Mouse (Mus musculus): ENCODE measurements around the gene Abcc10. TPM values are rescaled to one million over a fixed set of nuclear protein-coding genes. Genes with fewer than 3 reads are reported as not detected.

Abcc10 gene
- polyA plus RNA-seq, 1 experiment from 2014 or later = 3.4 TPM

GRCm38 (mm10) chr17:46266986-46267385 is 61.2 kb downstream of the Abcc10 start:
- no peak overlapping the region for H3K9ac ChIP-seq (replicated peaks; ENCODE audit: low read depth)
- H3K4me3 ChIP-seq (ENCODE audit: low read depth, low read length) = no peak overlapping the region
- WGBS = 56% methylated on average over 6 of the region's 6 CpGs
- peaks cover 24% of the 10 kb centered on the region; the same call in 1 of the 2 replicates for H3K36me3 ChIP-seq (ENCODE audit: insufficient read depth, low read length)
- H3K27ac ChIP-seq (ENCODE audit: low read length) = peak overlapping the region; percentile 79
- H3K4me2 ChIP-seq (replicated peaks; ENCODE audit: low read depth, low read length) = no peak overlapping the region
- no peaks in the 10 kb centered on the region for H3K4me1 ChIP-seq (ENCODE audit: insufficient read depth, low read depth, low read length)
- ATAC-seq (no peak), DNase-seq (ENCODE audit: low spot score) (no peak)
- H3K27me3 ChIP-seq (replicated peaks; ENCODE audit: insufficient read depth, low read length) = no peaks in the 10 kb centered on the region
- TF ChIP-seq EP300 (IDR thresholded peaks at IDR 0.05) (no peak), CTCF (IDR thresholded peaks at IDR 0.05) (no peak)
- no peaks in the 10 kb centered on the region for H3K9me3 ChIP-seq (ENCODE audit: low read length)

DNA sequence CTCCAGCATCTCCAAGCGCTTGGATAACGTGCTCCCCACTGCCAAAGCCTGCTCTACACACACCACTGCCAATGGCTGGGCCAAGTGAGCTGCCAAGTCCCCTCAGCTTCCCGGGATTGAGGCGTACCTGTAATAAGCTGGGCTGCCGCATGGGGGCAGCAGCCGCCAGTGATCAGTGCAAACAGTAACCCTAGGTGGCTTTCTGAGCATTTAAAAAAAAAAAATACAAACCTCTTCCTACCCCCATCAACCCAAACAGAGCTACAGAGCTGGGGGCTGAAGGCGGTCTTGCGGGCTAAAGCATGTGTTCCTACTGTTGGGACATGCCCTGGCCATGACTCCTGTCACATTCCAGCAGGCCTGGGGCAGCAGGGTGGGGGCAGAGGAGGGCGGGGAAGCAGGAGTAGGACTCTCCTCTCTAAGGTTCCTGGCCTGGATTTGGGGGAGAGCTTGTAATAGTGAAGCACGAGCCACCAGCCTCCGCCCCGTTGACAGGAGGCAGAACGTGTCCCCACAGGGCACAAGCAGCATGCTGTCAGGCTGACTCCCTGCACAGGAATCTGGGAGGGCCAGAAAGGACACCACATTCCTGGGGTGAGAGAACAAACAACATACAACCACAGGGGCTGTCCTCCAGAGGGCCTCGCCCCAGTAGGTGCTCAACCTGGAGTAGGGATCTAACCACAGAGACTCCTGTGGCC is 62.1 kb downstream of the Abcc10 start:
- ATAC-seq = peak; percentile 92
- Histone ChIP-seq H3K4me2 (replicated peaks; ENCODE audit: low read depth, low read length) (no peak overlapping the region), H3K27me3 (replicated peaks; ENCODE audit: insufficient read depth, low read length) (no peaks in the 10 kb centered on the region), H3K9ac (replicated peaks; ENCODE audit: low read depth) (0 out of 2 replicates have a peak overlapping the region, but pooled peaks have one; percentile 3), H3K4me3 (ENCODE audit: low read depth, low read length) (no peak overlapping the region), H3K4me1 (ENCODE audit: insufficient read depth, low read depth, low read length) (no peaks in the 10 kb centered on the region), H3K9me3 (ENCODE audit: low read length) (no peaks in the 10 kb centered on the region), H3K27ac (ENCODE audit: low read length) (peak overlapping the region; percentile 79), H3K36me3 (ENCODE audit: insufficient read depth, low read length) (peaks cover 29% of the 10 kb centered on the region; the same call in 1 of the 2 replicates)
- 14% methylated on average over 14 of the region's 14 CpGs for whole genome bisulfite sequencing
- peak; percentile 88 for DNase-seq (ENCODE audit: low spot score)
- peak; percentile 54; the same call in 1 of the 2 replicates for TF ChIP-seq EP300 (IDR thresholded peaks at IDR 0.05)
- TF ChIP-seq CTCF (IDR thresholded peaks at IDR 0.05) = peak; percentile 93

DNA sequence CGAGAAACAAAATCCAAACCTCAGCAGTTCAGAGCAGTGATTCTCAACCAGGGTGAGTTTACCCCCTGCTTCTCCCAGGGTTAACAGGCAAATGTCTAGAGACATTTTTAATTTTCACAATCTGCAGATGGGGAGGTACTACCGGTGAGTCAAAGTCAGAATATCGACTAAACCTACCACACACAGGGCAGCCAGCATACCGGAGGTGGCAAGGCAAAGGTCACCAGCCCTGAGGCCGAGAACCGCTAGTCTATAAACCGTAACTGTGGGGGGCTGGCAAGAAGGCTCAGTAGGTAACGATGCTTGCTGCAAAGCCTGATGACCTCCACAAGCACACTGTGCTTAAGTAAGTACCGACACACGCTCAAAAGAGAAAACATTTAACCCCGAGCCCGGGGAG is 62.6 kb downstream of the Abcc10 start:
- H3K4me1 ChIP-seq (ENCODE audit: insufficient read depth, low read depth, low read length) = no peaks in the 10 kb centered on the region
- 83% methylated on average over 12 of the region's 12 CpGs for WGBS

GRCm38 (mm10) chr17:46262201-46262694 is 65.9 kb downstream of the Abcc10 start:
- no peak overlapping the region for H3K4me3 ChIP-seq (ENCODE audit: low read depth, low read length)
- no peak overlapping the region for H3K4me2 ChIP-seq (replicated peaks; ENCODE audit: low read depth, low read length)
- H3K27ac ChIP-seq (ENCODE audit: low read length) = no peak overlapping the region
- no peaks in the 10 kb centered on the region for H3K9me3 ChIP-seq (ENCODE audit: low read length)
- WGBS = 86% methylated on average over 5 of the region's 5 CpGs
- H3K27me3 ChIP-seq (replicated peaks; ENCODE audit: insufficient read depth, low read length) = no peaks in the 10 kb centered on the region
- ATAC-seq = no peak
- H3K4me1 ChIP-seq (ENCODE audit: insufficient read depth, low read depth, low read length) = no peaks in the 10 kb centered on the region
- H3K36me3 ChIP-seq (ENCODE audit: insufficient read depth, low read length) = peaks cover 43% of the 10 kb centered on the region
- H3K9ac ChIP-seq (replicated peaks; ENCODE audit: low read depth) = no peak overlapping the region
- TF ChIP-seq EP300 (IDR thresholded peaks at IDR 0.05) = no peak
- no peak for TF ChIP-seq CTCF (IDR thresholded peaks at IDR 0.05)
- DNase-seq (ENCODE audit: low spot score) = no peak

More for the DNA sequence above, 62.6 kb downstream of the Abcc10 start:
- no peak overlapping the region for H3K4me3 ChIP-seq (ENCODE audit: low read depth, low read length)
- no peak overlapping the region for H3K4me2 ChIP-seq (replicated peaks; ENCODE audit: low read depth, low read length)
- H3K9ac ChIP-seq (replicated peaks; ENCODE audit: low read depth) = no peak overlapping the region
- H3K27me3 ChIP-seq (replicated peaks; ENCODE audit: insufficient read depth, low read length) = no peaks in the 10 kb centered on the region
- H3K9me3 ChIP-seq (ENCODE audit: low read length) = no peaks in the 10 kb centered on the region
- peaks cover 30% of the 10 kb centered on the region; the same call in 1 of the 2 replicates for H3K36me3 ChIP-seq (ENCODE audit: insufficient read depth, low read length)
- no peak for ATAC-seq
- no peak for DNase-seq (ENCODE audit: low spot score)
- H3K27ac ChIP-seq (ENCODE audit: low read length) = 0 out of 2 replicates have a peak overlapping the region, but pooled peaks have one; percentile 26
- TF ChIP-seq EP300 (IDR thresholded peaks at IDR 0.05) (no peak), CTCF (IDR thresholded peaks at IDR 0.05) (no peak)

- H3K27me3 ChIP-seq (replicated peaks; ENCODE audit: insufficient read depth, low read length) = 0 out of 2 replicates have a peak, but pooled peaks cover under 1% of the 10 kb centered on the region
- ATAC-seq (no peak), DNase-seq (ENCODE audit: low spot score) (no peak)
- TF ChIP-seq CTCF (IDR thresholded peaks at IDR 0.05) (no peak), EP300 (IDR thresholded peaks at IDR 0.05) (no peak)
- no peak overlapping the region for H3K4me3 ChIP-seq (ENCODE audit: low read depth, low read length)
- WGBS = 81% methylated on average over 16 of the region's 17 CpGs
- no peak overlapping the region for H3K4me2 ChIP-seq (replicated peaks; ENCODE audit: low read depth, low read length)
- H3K27ac ChIP-seq (ENCODE audit: low read length) = no peak overlapping the region
- H3K9ac ChIP-seq (replicated peaks; ENCODE audit: low read depth) = no peak overlapping the region
- H3K36me3 ChIP-seq (ENCODE audit: insufficient read depth, low read length) = peaks cover 43% of the 10 kb centered on the region
- no peaks in the 10 kb centered on the region for H3K4me1 ChIP-seq (ENCODE audit: insufficient read depth, low read depth, low read length)
- H3K9me3 ChIP-seq (ENCODE audit: low read length) = no peaks in the 10 kb centered on the region
These were observed 68.5 kb downstream of the Abcc10 start for GRCm38 (mm10) chr17:46259675-46260074.

- DNase-seq (ENCODE audit: low spot score) = no peak
- H3K9me3 ChIP-seq (ENCODE audit: low read length) = no peaks in the 10 kb centered on the region
- no peak for TF ChIP-seq EP300 (IDR thresholded peaks at IDR 0.05)
- no peak for TF ChIP-seq CTCF (IDR thresholded peaks at IDR 0.05)
- no peak overlapping the region for H3K4me2 ChIP-seq (replicated peaks; ENCODE audit: low read depth, low read length)
- peaks cover under 1% of the 10 kb centered on the region; the same call in 1 of the 2 replicates for H3K4me1 ChIP-seq (ENCODE audit: insufficient read depth, low read depth, low read length)
- H3K4me3 ChIP-seq (ENCODE audit: low read depth, low read length) = no peak overlapping the region
- no peak for ATAC-seq
- peaks cover 38% of the 10 kb centered on the region for H3K36me3 ChIP-seq (ENCODE audit: insufficient read depth, low read length)
- H3K27ac ChIP-seq (ENCODE audit: low read length) = 0 out of 2 replicates have a peak overlapping the region, but pooled peaks have one; percentile 9
- 83% methylated on average over 29 of the region's 30 CpGs for WGBS
- H3K27me3 ChIP-seq (replicated peaks; ENCODE audit: insufficient read depth, low read length) = peaks cover 9% of the 10 kb centered on the region; the same call in 1 of the 2 replicates
- H3K9ac ChIP-seq (replicated peaks; ENCODE audit: low read depth) = no peak overlapping the region
These were observed 69.7 kb downstream of the Abcc10 start for GRCm38 (mm10) chr17:46258279-46259053.

Measured in lung, postnatal 0 days (tissue).